16 mouse cellular contexts compared by ENCODE assay signal in the genomic region with DNA sequence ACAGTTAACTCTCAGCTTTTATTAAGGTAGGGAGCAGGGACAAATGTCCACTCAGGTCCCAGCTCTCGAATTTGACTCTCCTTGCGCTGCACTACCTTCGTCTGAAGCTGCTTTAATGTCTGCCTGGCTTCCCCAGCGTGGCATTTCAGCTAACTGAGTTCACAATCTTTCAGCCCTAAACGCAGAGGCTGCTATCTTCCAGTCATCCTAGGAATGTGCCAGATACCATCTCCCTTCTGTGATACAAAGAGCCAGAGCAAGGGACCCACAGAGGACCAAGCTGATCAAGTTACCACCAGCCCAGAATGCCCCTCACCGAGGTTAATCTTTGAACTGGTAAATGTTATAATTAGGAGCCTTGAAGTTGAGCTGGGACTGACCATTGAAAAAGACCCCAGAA. TPM values are rescaled to one million over a fixed set of nuclear protein-coding genes. Genes with fewer than 3 reads are reported as not detected.
DNase-seq lines count a peak whose midpoint lies in the region; ATAC-seq and TF ChIP-seq lines count a peak whose summit lies in the region.
"Had no signal": no experiment of that assay in that cellular context is flagged by ENCODE, and none has a peak within 500 bp of the region (broad histone marks: within the 10 kb centered on the region; RNA-seq: fewer than 3 reads in every experiment).

No protein-coding gene starts in this region.

- no peaks in the 10 kb centered on the region for H3K9me3 ChIP-seq in heart, embryonic 13.5 days
- H3K9me3 ChIP-seq in lung, embryonic 14.5 days (ENCODE audit: low read depth, low read length): no peaks in the 10 kb centered on the region
- H3K9me3 ChIP-seq in lung, postnatal 0 days (ENCODE audit: low read length): no peaks in the 10 kb centered on the region
- no peaks in the 10 kb centered on the region for H3K9me3 ChIP-seq in embryonic facial prominence, embryonic 11.5 days (replicated peaks; ENCODE audit: control insufficient read depth, low read length)
- H3K9me3 ChIP-seq in midbrain, embryonic 15.5 days: no peaks in the 10 kb centered on the region
- H3K9me3 ChIP-seq: embryonic facial prominence, embryonic 12.5 days; neural tube, embryonic 13.5 days had no signal

- peaks cover 26% of the 10 kb centered on the region for H3K4me1 ChIP-seq in heart, embryonic 13.5 days
- H3K4me1 ChIP-seq in lung, embryonic 14.5 days (ENCODE audit: insufficient read depth): peaks cover 7% of the 10 kb centered on the region; the same call in 1 of the 2 replicates
- H3K4me1 ChIP-seq in lung, postnatal 0 days (ENCODE audit: insufficient read depth, low read depth, low read length): no peaks in the 10 kb centered on the region
- H3K4me1 ChIP-seq in embryonic facial prominence, embryonic 11.5 days (ENCODE audit: control insufficient read depth, insufficient read depth, low read length): no peaks in the 10 kb centered on the region
- H3K4me1 ChIP-seq in midbrain, embryonic 15.5 days: peaks cover 21% of the 10 kb centered on the region

- H3K4me2 ChIP-seq in heart, embryonic 13.5 days: peak overlapping the region; percentile 17; the same call in 1 of the 2 replicates
- no peak overlapping the region for H3K4me2 ChIP-seq in lung, embryonic 14.5 days
- H3K4me2 ChIP-seq in lung, postnatal 0 days (replicated peaks; ENCODE audit: low read depth, low read length): no peak overlapping the region
- no peak overlapping the region for H3K4me2 ChIP-seq in embryonic facial prominence, embryonic 11.5 days (ENCODE audit: low read depth, low read length)
- H3K4me2 ChIP-seq in midbrain, embryonic 15.5 days: no peak overlapping the region
- H3K4me2 ChIP-seq: embryonic facial prominence, embryonic 12.5 days had no signal

- no peak for TF ChIP-seq CTCF in lung, embryonic 14.5 days (IDR thresholded peaks at IDR 0.05; ENCODE audit: low read depth)
- no peak for TF ChIP-seq CTCF in lung, postnatal 0 days (IDR thresholded peaks at IDR 0.05)

- no peak overlapping the region for H3K9ac ChIP-seq in heart, embryonic 13.5 days
- no peak overlapping the region for H3K9ac ChIP-seq in lung, embryonic 14.5 days
- no peak overlapping the region for H3K9ac ChIP-seq in lung, postnatal 0 days (replicated peaks; ENCODE audit: low read depth)
- no peak overlapping the region for H3K9ac ChIP-seq in embryonic facial prominence, embryonic 11.5 days (replicated peaks; ENCODE audit: low read length)
- H3K9ac ChIP-seq in midbrain, embryonic 15.5 days: no peak overlapping the region
- H3K9ac ChIP-seq: embryonic facial prominence, embryonic 12.5 days had no signal

- ATAC-seq in heart, embryonic 13.5 days (ENCODE audit: extremely low read depth, insufficient number of reproducible peaks, low FRiP score, low TSS enrichment): no peak
- peak; percentile 31; the same call in 1 of the 2 replicates for ATAC-seq in lung, embryonic 14.5 days (ENCODE audit: insufficient read depth)
- no peak for ATAC-seq in lung, postnatal 0 days
- ATAC-seq in embryonic facial prominence, embryonic 11.5 days (replicated peaks; ENCODE audit: insufficient number of reproducible peaks, low FRiP score, low TSS enrichment, low read depth): no peak
- ATAC-seq in midbrain, embryonic 15.5 days (replicated peaks): no peak

- TF ChIP-seq EP300 in lung, postnatal 0 days (IDR thresholded peaks at IDR 0.05): no peak

- 14% methylated on average over 6 of the region's 6 CpGs for WGBS in heart, embryonic 13.5 days
- 25% methylated on average over 6 of the region's 6 CpGs for WGBS in lung, embryonic 14.5 days
- 35% methylated on average over 6 of the region's 6 CpGs for WGBS in lung, postnatal 0 days
- WGBS in embryonic facial prominence, embryonic 11.5 days: 16% methylated on average over 6 of the region's 6 CpGs
- WGBS in midbrain, embryonic 15.5 days: 21% methylated on average over 6 of the region's 6 CpGs

- H3K36me3 ChIP-seq in heart, embryonic 13.5 days: peaks cover 42% of the 10 kb centered on the region
- H3K36me3 ChIP-seq in lung, embryonic 14.5 days (ENCODE audit: insufficient read depth): peaks cover 3% of the 10 kb centered on the region; the same call in 1 of the 2 replicates
- H3K36me3 ChIP-seq in lung, postnatal 0 days (ENCODE audit: insufficient read depth, low read length): no peaks in the 10 kb centered on the region
- no peaks in the 10 kb centered on the region for H3K36me3 ChIP-seq in embryonic facial prominence, embryonic 11.5 days (replicated peaks; ENCODE audit: control insufficient read depth, insufficient read depth, low read depth, low read length)
- H3K36me3 ChIP-seq in midbrain, embryonic 15.5 days (replicated peaks): no peaks in the 10 kb centered on the region
- H3K36me3 ChIP-seq: embryonic facial prominence, embryonic 12.5 days; G1E; neural tube, embryonic 13.5 days had no signal

- DNase-seq in heart, postnatal 25 days (ENCODE audit: low spot score): no peak
- no peak for DNase-seq in lung, embryonic 14.5 days
- DNase-seq in lung, postnatal 0 days (ENCODE audit: low spot score): no peak
- peak; percentile 25 for DNase-seq in embryonic facial prominence, embryonic 11.5 days (ENCODE audit: low spot score)
- no peak for DNase-seq in cerebellum, adult 9-10 months
- no peak for DNase-seq in thymus, adult 18-20 months
- DNase-seq: cerebellum, adult 11-12 months; gastrocnemius, postnatal 14 days; lung, adult 18-20 months had no signal

- no peak overlapping the region for H3K4me3 ChIP-seq in heart, embryonic 13.5 days
- no peak overlapping the region for H3K4me3 ChIP-seq in lung, embryonic 14.5 days (ENCODE audit: low read depth, low read length)
- no peak overlapping the region for H3K4me3 ChIP-seq in lung, postnatal 0 days (ENCODE audit: low read depth, low read length)
- no peak overlapping the region for H3K4me3 ChIP-seq in embryonic facial prominence, embryonic 11.5 days (ENCODE audit: low read depth, low read length)
- H3K4me3 ChIP-seq in midbrain, embryonic 15.5 days: no peak overlapping the region
- H3K4me3 ChIP-seq: embryonic facial prominence, embryonic 12.5 days; left cerebral cortex, adult 2 months; neural tube, embryonic 13.5 days had no signal

- H3K27me3 ChIP-seq in heart, embryonic 13.5 days (replicated peaks): no peaks in the 10 kb centered on the region
- H3K27me3 ChIP-seq in lung, embryonic 14.5 days (ENCODE audit: insufficient read depth, low read length): no peaks in the 10 kb centered on the region
- H3K27me3 ChIP-seq in lung, postnatal 0 days (replicated peaks; ENCODE audit: insufficient read depth, low read length): no peaks in the 10 kb centered on the region
- no peaks in the 10 kb centered on the region for H3K27me3 ChIP-seq in embryonic facial prominence, embryonic 11.5 days (ENCODE audit: control insufficient read depth, insufficient read depth, low read length)
- peaks cover 10% of the 10 kb centered on the region for H3K27me3 ChIP-seq in midbrain, embryonic 15.5 days (replicated peaks)
- H3K27me3 ChIP-seq: embryonic facial prominence, embryonic 12.5 days; neural tube, embryonic 13.5 days had no signal

- intact Hi-C loops in heart, postnatal 25 days (cut with DNase I): no loop called here

- peak overlapping the region; percentile 46 for H3K27ac ChIP-seq in heart, embryonic 13.5 days (replicated peaks)
- H3K27ac ChIP-seq in lung, embryonic 14.5 days (ENCODE audit: low read depth): no peak overlapping the region
- no peak overlapping the region for H3K27ac ChIP-seq in lung, postnatal 0 days (ENCODE audit: low read length)
- H3K27ac ChIP-seq in embryonic facial prominence, embryonic 11.5 days (replicated peaks; ENCODE audit: low read depth, low read length): no peak overlapping the region
- 0 out of 2 replicates have a peak overlapping the region, but pooled peaks have one; percentile 6 for H3K27ac ChIP-seq in midbrain, embryonic 15.5 days
- H3K27ac ChIP-seq: embryonic facial prominence, embryonic 12.5 days; left cerebral cortex, adult 2 months had no signal

RNA-seq across cellular contexts. Expression of a gene that starts 55.2 kb away (rescaled TPM):
- 30.1 and 32.0 TPM in 2 replicates for polyA plus RNA-seq in heart, embryonic 13.5 days (2015; fragmentation: Nextera tagmentation; extraction: Ambion mirVana)
- total RNA-seq in heart, postnatal 25 days (2021): 10 to 100 TPM; 22.3 to 23.0 TPM
- 31.4 and 33.1 TPM in 2 replicates for polyA plus RNA-seq in lung, embryonic 14.5 days (2014; fragmentation: Nextera tagmentation; extraction: Ambion mirVana)
- 12.0 and 16.2 TPM in 2 replicates for polyA plus RNA-seq in lung, postnatal 0 days (2015; fragmentation: Nextera tagmentation; extraction: Ambion mirVana)
- 58.8 and 65.3 TPM in 2 replicates for polyA plus RNA-seq in embryonic facial prominence, embryonic 11.5 days (2014; fragmentation: Nextera tagmentation; extraction: Ambion mirVana)
- polyA plus RNA-seq in midbrain, embryonic 15.5 days (2015; fragmentation: Nextera tagmentation; extraction: Ambion mirVana): 74.1 and 86.9 TPM in 2 replicates
- total RNA-seq: megakaryocyte, adult 5-6 weeks had no signal

Comparison
In these comparisons a context has a peak if more than half of its experiments do, and no peak if none do; other contexts are left out.
1. H3K27ac ChIP-seq: peak in heart, embryonic 13.5 days (single experiment) and midbrain, embryonic 15.5 days (single experiment); none in lung, embryonic 14.5 days (single experiment), lung, postnatal 0 days (single experiment) and embryonic facial prominence, embryonic 11.5 days (single experiment).